Mouse (Mus musculus) bone marrow macrophage, adult 2 months (primary cell): ENCODE data around the gene Pbp2. TPM values are rescaled to one million over a fixed set of nuclear protein-coding genes. Genes with fewer than 3 reads are reported as not detected.

Experiments used
- H3K27ac ChIP-seq: 2 replicates; pipeline ENCODE4 v1.5.1; 2012; ENCODE audit warnings: low read depth, low read length; ENCODE audit not compliant: insufficient read depth
- H3K4me1 ChIP-seq: 2 replicates; pipeline ENCODE4 v1.6.1; 2012; ENCODE audit warnings: low read length; ENCODE audit not compliant: control insufficient read depth, insufficient read depth
- H3K4me3 ChIP-seq: 2 replicates; pipeline ENCODE4 v1.5.1; 2012; ENCODE audit warnings: mild to moderate bottlenecking, low read length, moderate library complexity; ENCODE audit not compliant: insufficient read depth
- CTCF ChIP-seq: IDR thresholded peaks from 2 replicates; pipeline ENCODE4 v1.5.1; 2012; ENCODE audit warnings: low read depth, mild to moderate bottlenecking, low read length, moderate library complexity
- POLR2A ChIP-seq: IDR thresholded peaks from 2 replicates; pipeline ENCODE4 v1.6.1; 2012; ENCODE audit warnings: mild to moderate bottlenecking, low read depth, low read length, borderline replicate concordance
- polyA plus RNA-seq: library from polyadenylated mRNA; stranded (reverse); fragments of >200 nt; gene quantifications from 2 replicates; pipeline ENCODE4 v1.2.4, GENCODE M21; 2012; ENCODE audit not compliant: missing spikeins, insufficient read depth, insufficient read length

The Pbp2 gene
- polyA plus RNA-seq, 1 experiment = not detected

DNA sequence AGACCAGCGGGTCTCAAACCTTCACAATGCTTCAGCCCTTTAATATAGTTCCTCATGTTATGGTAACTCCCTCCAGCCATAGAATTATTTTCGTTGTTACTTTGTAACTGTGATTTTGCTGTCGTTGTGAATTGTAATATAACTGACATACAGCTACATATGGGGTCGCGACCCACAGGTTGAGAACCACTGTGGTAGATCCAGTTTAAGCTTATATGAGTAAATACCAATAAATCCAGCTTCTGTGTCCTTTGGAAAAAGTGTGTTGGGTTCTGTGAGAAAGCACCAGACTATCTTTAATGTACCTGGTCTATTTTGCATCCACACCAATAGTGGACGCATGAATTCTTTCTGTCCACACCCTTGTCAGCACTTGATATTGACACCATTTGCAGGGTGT, 31.9 kb downstream of the Pbp2 start:
- Histone ChIP-seq H3K4me1 (no peaks in the 10 kb centered on the region), H3K4me3 (no peak overlapping the region), H3K27ac (no peak overlapping the region)
- TF ChIP-seq POLR2A = no peak
- TF ChIP-seq CTCF = no peak

DNA sequence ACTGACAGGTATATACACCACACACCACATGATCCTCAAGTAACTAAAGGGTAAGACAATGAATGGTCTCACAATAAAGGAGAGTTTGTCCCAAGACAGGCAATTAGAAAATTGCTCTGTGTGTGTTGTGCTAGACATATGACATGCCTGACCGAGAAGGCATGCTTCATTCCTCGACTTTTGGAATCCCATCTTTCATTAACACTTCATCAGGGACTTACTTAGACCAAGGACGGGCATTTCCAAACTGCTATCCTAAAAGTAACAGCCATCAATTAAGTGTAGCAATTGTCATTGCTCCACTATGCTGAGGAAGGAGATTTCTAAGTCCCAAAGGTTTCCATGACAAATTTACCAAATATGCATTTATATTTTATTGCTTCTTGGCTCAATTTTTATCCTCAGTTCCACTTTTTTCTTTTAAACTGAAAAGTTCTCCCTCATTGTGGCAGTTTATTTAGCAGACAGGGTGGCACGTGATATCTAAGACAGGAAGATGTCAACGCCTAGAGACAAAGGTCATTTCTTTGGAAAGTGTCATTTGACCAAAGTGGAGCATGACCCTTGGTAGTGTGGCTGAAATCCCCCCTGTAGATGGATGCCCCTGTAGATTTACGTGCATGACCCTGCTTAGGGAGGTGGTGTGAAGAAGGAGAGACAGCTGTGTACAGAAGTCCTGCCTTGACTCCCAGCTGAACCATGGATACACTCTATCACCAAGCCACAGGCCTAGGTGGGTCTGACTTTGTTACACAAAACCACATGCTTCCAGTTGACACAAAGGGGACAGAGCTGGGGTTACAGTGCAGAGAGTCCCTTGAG, 33.5 kb downstream of the Pbp2 start:
- H3K4me1 ChIP-seq = no peaks in the 10 kb centered on the region
- H3K4me3 ChIP-seq = no peak overlapping the region
- H3K27ac ChIP-seq = no peak overlapping the region
- TF ChIP-seq POLR2A (no peak), CTCF (no peak)

GRCm38 (mm10) chr6:135275231-135275630, 35.0 kb downstream of the Pbp2 start:
- Histone ChIP-seq H3K4me1 (no peaks in the 10 kb centered on the region), H3K4me3 (no peak overlapping the region), H3K27ac (no peak overlapping the region)
- no peak for TF ChIP-seq CTCF
- TF ChIP-seq POLR2A = no peak

GRCm38 (mm10) chr6:135273066-135273465, 37.1 kb downstream of the Pbp2 start:
- TF ChIP-seq POLR2A (no peak), CTCF (no peak)
- Histone ChIP-seq H3K27ac (no peak overlapping the region), H3K4me3 (no peak overlapping the region), H3K4me1 (no peaks in the 10 kb centered on the region; the same call in 1 of the 2 replicates)

- Histone ChIP-seq H3K4me1 (no peaks in the 10 kb centered on the region; the same call in 1 of the 2 replicates), H3K27ac (no peak overlapping the region), H3K4me3 (no peak overlapping the region)
- TF ChIP-seq CTCF = no peak
- no peak for TF ChIP-seq POLR2A
Measured at GRCm38 (mm10) chr6:135271761-135272160, 38.4 kb downstream of the Pbp2 start.

- TF ChIP-seq POLR2A (no peak), CTCF (no peak)
- no peak overlapping the region for H3K4me3 ChIP-seq
- H3K4me1 ChIP-seq = no peaks in the 10 kb centered on the region; the same call in 1 of the 2 replicates
- H3K27ac ChIP-seq = no peak overlapping the region
Measured at GRCm38 (mm10) chr6:135269626-135270025, 40.6 kb downstream of the Pbp2 start.

- Histone ChIP-seq H3K4me1 (no peaks in the 10 kb centered on the region; the same call in 1 of the 2 replicates), H3K27ac (no peak overlapping the region), H3K4me3 (no peak overlapping the region)
- TF ChIP-seq CTCF (no peak), POLR2A (no peak)
Measured at GRCm38 (mm10) chr6:135268392-135268791, 41.8 kb downstream of the Pbp2 start.

GRCm38 (mm10) chr6:135267221-135267620, 43.0 kb downstream of the Pbp2 start:
- no peaks in the 10 kb centered on the region; the same call in 1 of the 2 replicates for H3K4me1 ChIP-seq
- no peak overlapping the region for H3K4me3 ChIP-seq
- H3K27ac ChIP-seq = no peak overlapping the region
- TF ChIP-seq CTCF (no peak), POLR2A (no peak)

DNA sequence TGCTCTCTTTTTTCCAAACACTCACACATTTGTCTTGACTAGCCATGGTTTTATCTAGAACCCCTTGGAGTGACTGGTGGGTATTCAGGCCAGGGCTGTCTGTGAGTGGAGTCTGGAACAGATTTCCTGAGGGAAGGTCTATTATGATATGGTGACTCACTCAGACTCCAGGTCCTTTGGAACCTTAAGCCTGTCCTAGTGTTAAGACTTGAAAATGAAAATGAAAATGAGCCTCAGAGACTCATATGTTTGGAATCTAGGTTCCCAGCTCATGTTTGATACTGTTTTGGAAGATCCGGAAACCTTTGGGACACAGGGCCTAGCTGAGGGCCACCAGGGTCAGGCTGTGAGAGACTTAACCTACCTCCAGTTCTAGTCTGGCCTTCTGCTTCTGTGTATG, 44.1 kb downstream of the Pbp2 start:
- peaks cover 3% of the 10 kb centered on the region for H3K4me1 ChIP-seq
- TF ChIP-seq CTCF = no peak
- TF ChIP-seq POLR2A = no peak
- H3K4me3 ChIP-seq = no peak overlapping the region
- H3K27ac ChIP-seq = no peak overlapping the region

DNA sequence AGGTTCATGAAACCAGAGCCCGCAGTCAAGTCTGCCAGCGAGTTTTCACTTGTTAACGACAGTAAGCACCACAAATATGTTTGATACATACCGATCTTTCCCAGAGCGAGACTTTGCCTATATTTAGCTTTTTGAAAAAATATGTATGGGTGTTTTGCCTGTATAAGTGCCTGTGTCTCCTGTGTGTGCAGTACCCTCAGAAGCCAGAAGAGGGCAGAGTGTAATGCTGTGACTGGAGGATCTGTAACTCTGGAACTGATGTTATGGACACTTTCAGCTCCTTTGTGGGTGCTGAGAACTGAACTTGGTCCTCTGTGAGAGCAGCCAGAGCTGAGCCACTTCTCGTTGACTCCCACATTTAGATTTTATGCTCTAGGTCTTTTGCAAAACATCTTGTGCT, 46.1 kb downstream of the Pbp2 start:
- no peak overlapping the region for H3K27ac ChIP-seq
- no peak for TF ChIP-seq CTCF
- H3K4me3 ChIP-seq = no peak overlapping the region
- H3K4me1 ChIP-seq = peaks cover 6% of the 10 kb centered on the region
